Mouse (Mus musculus): ENCODE measurements around the gene Igdcc4. TPM values are rescaled to one million over a fixed set of nuclear protein-coding genes. Genes with fewer than 3 reads are reported as not detected.
"Not testable (repeated sequence)": the region's sequence is repeated elsewhere in the genome, so short reads cannot be mapped to it uniquely, and the experiment has no call there.

The Igdcc4 gene
- total RNA-seq (2021): 10 to 100 TPM; 21.1 to 24.1 TPM
- long read RNA-seq, experiment 1, full-length matches to known transcripts: 3 of 11 reads
- long read RNA-seq, experiment 1, partial matches to known transcripts: 3 of 11 reads
- long read RNA-seq, experiment 1, other reads (novel, unspliced or antisense): 5 of 11 reads
- long read RNA-seq, experiment 2, partial matches to known transcripts: 7 of 13 reads
- long read RNA-seq, experiment 2, other reads (novel, unspliced or antisense): 5 of 13 reads

GRCm38 (mm10) chr9:65100991-65101685 lies at the start of gene Igdcc4:
Gene Igdcc4 (plus strand): TSS chr9:65101486.
- peak; percentile 38 to 49 for DNase-seq (ENCODE audit: low spot score in 2 of 2)

GRCm38 (mm10) chr9:65064251-65064650 lies 37.0 kb upstream of the Igdcc4 start:
- no peak for DNase-seq (ENCODE audit: low spot score in 2 of 2)

- no peak for DNase-seq (ENCODE audit: low spot score in 2 of 2)
Observed at GRCm38 (mm10) chr9:65070587-65070986, 30.7 kb upstream of the Igdcc4 start.

GRCm38 (mm10) chr9:65073555-65073954 lies 27.7 kb upstream of the Igdcc4 start:
- no peak for DNase-seq (ENCODE audit: low spot score in 2 of 2)

- no peak for DNase-seq (ENCODE audit: low spot score in 2 of 2)
Observed at GRCm38 (mm10) chr9:65074251-65074650, 27.0 kb upstream of the Igdcc4 start.

- DNase-seq (ENCODE audit: low spot score in 2 of 2): no peak
Observed at GRCm38 (mm10) chr9:65074855-65075493, 26.3 kb upstream of the Igdcc4 start.

- peak in 1 of 2 experiments; percentile 35 for DNase-seq (ENCODE audit: low spot score in 2 of 2)
Observed at GRCm38 (mm10) chr9:65077536-65077935, 23.8 kb upstream of the Igdcc4 start.

GRCm38 (mm10) chr9:65080141-65080540 lies 21.1 kb upstream of the Igdcc4 start:
- DNase-seq (ENCODE audit: low spot score in 2 of 2): not testable (repeated sequence)

- no peak for DNase-seq (ENCODE audit: low spot score in 2 of 2)
Observed at GRCm38 (mm10) chr9:65083075-65083765, 18.1 kb upstream of the Igdcc4 start.

- peak in 1 of 2 experiments; percentile 11 for DNase-seq (ENCODE audit: low spot score in 2 of 2)
Observed at GRCm38 (mm10) chr9:65084198-65084807, 17.0 kb upstream of the Igdcc4 start.

- DNase-seq (ENCODE audit: low spot score in 2 of 2): no peak
Observed at GRCm38 (mm10) chr9:65085270-65085669, 16.0 kb upstream of the Igdcc4 start.

GRCm38 (mm10) chr9:65086801-65087200 lies 14.5 kb upstream of the Igdcc4 start:
- no peak for DNase-seq (ENCODE audit: low spot score in 2 of 2)

- no peak for DNase-seq (ENCODE audit: low spot score in 2 of 2)
Observed at GRCm38 (mm10) chr9:65087490-65087889, 13.8 kb upstream of the Igdcc4 start.

GRCm38 (mm10) chr9:65094237-65094636 lies 7.0 kb upstream of the Igdcc4 start:
- DNase-seq (ENCODE audit: low spot score in 2 of 2): peak; percentile 27 to 40

GRCm38 (mm10) chr9:65101686-65102376 lies 545 bp downstream of the Igdcc4 start:
- peak; percentile 51 to 56 for DNase-seq (ENCODE audit: low spot score in 2 of 2)

GRCm38 (mm10) chr9:65102377-65103172 lies 1.3 kb downstream of the Igdcc4 start:
- DNase-seq (ENCODE audit: low spot score in 2 of 2): peak; percentile 39 to 52

GRCm38 (mm10) chr9:65103173-65103752 lies 2.0 kb downstream of the Igdcc4 start:
- no peak for DNase-seq (ENCODE audit: low spot score in 2 of 2)

GRCm38 (mm10) chr9:65106821-65107220 lies 5.5 kb downstream of the Igdcc4 start:
- no peak for DNase-seq (ENCODE audit: low spot score in 2 of 2)

GRCm38 (mm10) chr9:65107893-65108292 lies 6.6 kb downstream of the Igdcc4 start:
- no peak for DNase-seq (ENCODE audit: low spot score in 2 of 2)
